Mouse (Mus musculus): Measurements from ENCODE around the gene Lias. TPM values are rescaled to one million over a fixed set of nuclear protein-coding genes. Genes with fewer than 3 reads are reported as not detected.

Gene Lias
- total RNA-seq (2021): 45.7 and 62.1 TPM in 2 replicates
- long read RNA-seq, transcript Lias-202 (11 exons, 1,668 nt): major isoform, 48 of 59 reads
- long read RNA-seq, partial matches to known transcripts: 5 of 59 reads
- long read RNA-seq, other reads (novel, unspliced or antisense): 1 of 59 reads

- DNase-seq: peak; percentile 98
These were observed at the start of gene Lias, which contains the start of gene Rpl9 for GRCm38 (mm10) chr5:65390648-65391644. Gene Lias (plus strand): TSS chr5:65391497. Gene Rpl9 (minus strand): TSS chr5:65391444.

GRCm38 (mm10) chr5:65348168-65348567 lies 43.1 kb upstream of the Lias start, which contains the start of gene Klb:
Gene Klb (plus strand): TSS chr5:65348314.
- no peak for DNase-seq

GRCm38 (mm10) chr5:65350508-65350907 lies 40.8 kb upstream of the Lias start:
- DNase-seq: peak; percentile 13

- DNase-seq: no peak
These were observed 37.2 kb upstream of the Lias start for GRCm38 (mm10) chr5:65354097-65354496.

- DNase-seq: no peak
These were observed 36.3 kb upstream of the Lias start for GRCm38 (mm10) chr5:65354985-65355384.

- no peak for DNase-seq
These were observed 34.4 kb upstream of the Lias start for GRCm38 (mm10) chr5:65356851-65357250.

- DNase-seq: no peak
These were observed 33.5 kb upstream of the Lias start for GRCm38 (mm10) chr5:65357771-65358170.

- no peak for DNase-seq
These were observed 23.5 kb upstream of the Lias start for GRCm38 (mm10) chr5:65367837-65368236.

- DNase-seq: no peak
These were observed 19.7 kb upstream of the Lias start for GRCm38 (mm10) chr5:65371551-65371950.

- no peak for DNase-seq
These were observed 16.6 kb upstream of the Lias start for GRCm38 (mm10) chr5:65374746-65375145.

GRCm38 (mm10) chr5:65385704-65386103 lies 5.6 kb upstream of the Lias start:
- no peak for DNase-seq

- DNase-seq: no peak
These were observed 4.1 kb upstream of the Lias start for GRCm38 (mm10) chr5:65387008-65387867.

- DNase-seq: no peak
These were observed 456 bp downstream of the Lias start for GRCm38 (mm10) chr5:65391753-65392152.

GRCm38 (mm10) chr5:65394425-65394824 lies 3.1 kb downstream of the Lias start:
- DNase-seq: no peak

GRCm38 (mm10) chr5:65401251-65401994 lies 10.1 kb downstream of the Lias start:
- DNase-seq: peak; percentile 76

GRCm38 (mm10) chr5:65407989-65408388 lies 16.7 kb downstream of the Lias start:
- no peak for DNase-seq

- DNase-seq: no peak
These were observed 24.6 kb downstream of the Lias start for GRCm38 (mm10) chr5:65415653-65416458.

GRCm38 (mm10) chr5:65419136-65419535 lies 27.8 kb downstream of the Lias start:
- no peak for DNase-seq

GRCm38 (mm10) chr5:65420822-65421221 lies 29.5 kb downstream of the Lias start:
- no peak for DNase-seq

- DNase-seq: no peak
These were observed 31.5 kb downstream of the Lias start for GRCm38 (mm10) chr5:65422803-65423202.

GRCm38 (mm10) chr5:65424215-65424614 lies 32.9 kb downstream of the Lias start:
- DNase-seq: no peak

All from adrenal gland, postnatal 25 days (tissue).